Mouse (Mus musculus) ovary, postnatal 36 days (tissue): ENCODE results near the gene Cyp2r1.
"Not testable (repeated sequence)": the region's sequence is repeated elsewhere in the genome, so short reads cannot be mapped to it uniquely, and the experiment has no call there.

Experiments used
- DNase-seq: peaks from one replicate; pipeline ENCODE4 v3.0.0; 2022; ENCODE audit warnings: low spot score, mixed read lengths

Gene Cyp2r1

GRCm38 (mm10) chr7:114562531-114563241 lies at the start of gene Cyp2r1:
TSS of gene Cyp2r1 (minus strand) at chr7:114562972.
- DNase-seq = peak; percentile 85

- not testable (repeated sequence) for DNase-seq
Observed at GRCm38 (mm10) chr7:114594391-114594790, 31.6 kb upstream of the Cyp2r1 start.

GRCm38 (mm10) chr7:114582441-114582840 lies 19.7 kb upstream of the Cyp2r1 start:
- no peak for DNase-seq

DNA sequence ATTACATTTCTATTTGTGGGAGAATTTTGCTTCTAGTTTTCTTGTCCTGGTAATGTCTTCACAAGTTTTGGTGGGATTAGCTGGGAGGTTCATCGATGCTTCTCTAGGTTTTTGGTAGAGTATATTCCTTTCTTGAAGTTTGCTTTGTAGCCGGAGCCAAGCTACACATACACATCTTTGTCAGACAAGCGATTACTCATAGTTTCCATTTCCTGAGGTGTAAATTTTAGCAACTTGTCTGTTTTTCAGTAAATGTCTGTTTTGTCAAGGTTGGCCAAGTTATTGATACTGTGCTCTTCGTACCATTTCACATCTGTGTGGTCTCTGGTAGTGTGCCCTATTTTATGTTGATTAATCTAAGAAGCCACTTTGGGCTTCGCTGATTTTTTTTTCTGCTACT lies 18.4 kb upstream of the Cyp2r1 start:
- no peak for DNase-seq

DNA sequence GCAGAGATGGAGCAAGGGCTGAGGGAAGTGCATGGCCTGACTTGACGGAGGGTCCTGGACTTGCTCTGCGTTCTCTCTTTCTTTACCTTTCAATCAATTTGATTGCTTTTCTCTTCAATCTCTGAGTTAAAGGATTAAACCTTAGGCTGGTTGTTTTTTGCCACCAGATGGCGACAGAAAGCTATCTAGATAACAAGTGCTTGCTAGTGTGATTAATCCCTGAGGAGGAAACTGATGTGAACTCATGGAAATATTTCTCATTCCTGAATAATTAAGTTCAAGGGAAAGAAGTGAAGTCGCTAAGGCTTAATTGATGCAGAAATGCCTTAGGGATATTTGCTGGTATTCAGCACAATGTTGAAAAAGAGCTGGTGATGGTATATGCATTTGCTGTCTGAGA lies 17.7 kb upstream of the Cyp2r1 start:
- DNase-seq = no peak

- DNase-seq = no peak
Observed at GRCm38 (mm10) chr7:114577665-114578064, 14.9 kb upstream of the Cyp2r1 start.

GRCm38 (mm10) chr7:114576931-114577330 lies 14.2 kb upstream of the Cyp2r1 start:
- no peak for DNase-seq

DNA sequence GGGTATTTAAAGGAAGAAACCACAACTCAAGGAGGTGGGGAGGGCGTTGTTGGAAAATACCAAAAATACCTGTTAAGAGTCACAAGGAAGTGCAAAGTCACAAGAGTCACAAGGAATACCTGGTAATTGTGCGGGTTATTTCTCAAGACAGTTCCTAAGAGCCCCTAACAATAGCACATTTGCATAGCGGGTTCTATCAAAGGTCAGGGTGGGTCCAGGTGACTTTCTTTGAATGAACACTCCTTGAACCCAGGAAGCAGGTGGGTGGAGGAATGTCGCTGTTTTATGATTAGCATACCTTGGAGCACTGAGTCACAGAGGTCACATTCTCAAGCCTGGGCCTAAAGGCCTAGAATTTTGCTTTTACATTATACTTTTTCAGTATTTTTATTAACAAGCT lies 11.1 kb upstream of the Cyp2r1 start:
- DNase-seq = not testable (repeated sequence)

DNA sequence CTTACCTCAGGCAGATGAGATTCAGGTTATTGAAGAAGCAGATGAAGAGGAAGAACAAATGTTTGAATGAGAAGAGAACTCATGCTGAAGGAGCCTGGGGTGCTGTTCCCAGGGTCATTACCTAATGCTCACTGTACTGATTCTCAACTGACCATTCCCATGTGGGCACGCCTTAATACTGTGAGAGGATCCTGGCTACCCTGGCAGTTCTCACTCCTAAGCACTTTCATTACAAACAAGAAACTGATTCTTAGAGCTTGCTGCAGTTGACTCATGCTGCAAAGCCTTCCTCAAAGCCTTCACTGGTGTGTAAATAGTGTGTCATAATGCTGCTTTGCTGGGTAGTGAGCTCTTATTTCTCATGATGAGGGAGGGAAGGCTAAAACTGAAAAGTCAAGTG lies 26.6 kb downstream of the Cyp2r1 start:
- no peak for DNase-seq

- no peak for DNase-seq
Observed at GRCm38 (mm10) chr7:114526245-114526644, 36.5 kb downstream of the Cyp2r1 start.

GRCm38 (mm10) chr7:114520122-114520521 lies 42.6 kb downstream of the Cyp2r1 start:
- DNase-seq = no peak

- DNase-seq = no peak
Observed at GRCm38 (mm10) chr7:114508879-114509278, 53.9 kb downstream of the Cyp2r1 start.
